ENCODE assay signal across 9 mouse cellular contexts in genomic region chr14:31656857-31657645, GRCm38 (mm10). TPM values are rescaled to one million over a fixed set of nuclear protein-coding genes. Genes with fewer than 3 reads are reported as not detected.
DNase-seq lines count a peak whose midpoint lies in the region; ATAC-seq and TF ChIP-seq lines count a peak whose summit lies in the region.
"Had no signal": no experiment of that assay in that cellular context is flagged by ENCODE, and none has a peak within 500 bp of the region (broad histone marks: within the 10 kb centered on the region; RNA-seq: fewer than 3 reads in every experiment).

No protein-coding gene starts in this region.

- DNase-seq in urinary bladder, postnatal 14 days (ENCODE audit: low spot score), result peak; percentile 70
- no peak for DNase-seq in urinary bladder, adult 18-20 months (ENCODE audit: low spot score in 2 of 2)
- DNase-seq in limb, embryonic 11.5 days (ENCODE audit: low spot score), result peak; percentile 89
- DNase-seq in thymus, postnatal 14 days, result peak; percentile 81

- no peak overlapping the region for H3ac ChIP-seq in myocyte (ENCODE audit: control insufficient read depth, insufficient read length)

- TF ChIP-seq POLR2A in bone marrow, adult 2 months (IDR thresholded peaks at IDR 0.05; ENCODE audit: borderline replicate concordance, control insufficient read depth, low read depth, low read length), result no peak
- TF ChIP-seq POLR2A in embryonic fibroblast, embryonic 13.5 days (IDR thresholded peaks at IDR 0.05; ENCODE audit: low read depth, low read length), result no peak
- TF ChIP-seq POLR2A in myocyte (IDR thresholded peaks at IDR 0.05; ENCODE audit: insufficient read length, low read depth), result no peak

- H3K36me3 ChIP-seq in limb, embryonic 11.5 days (ENCODE audit: control insufficient read depth, insufficient read depth, low read length), result no peaks in the 10 kb centered on the region
- H3K36me3 ChIP-seq in myocyte (ENCODE audit: control insufficient read depth, insufficient read depth), result no peaks in the 10 kb centered on the region

- ATAC-seq in hematopoietic stem cell, adult 5-6 weeks (replicated peaks in 1 of 2; ENCODE audit: insufficient read depth in 1 of 2, low FRiP score in 2 of 2, low TSS enrichment in 1 of 2, low read depth in 1 of 2, poor library complexity in 2 of 2, severe bottlenecking in 2 of 2), result peak; percentile 61 to 67
- no peak for ATAC-seq in limb, embryonic 11.5 days (ENCODE audit: insufficient number of reproducible peaks, low FRiP score, low TSS enrichment, low read depth)

- H3K79me2 ChIP-seq in myocyte (ENCODE audit: control insufficient read depth, insufficient read depth), result no peaks in the 10 kb centered on the region

- peak; percentile 72 for TF ChIP-seq CTCF in bone marrow, adult 2 months (IDR thresholded peaks at IDR 0.05; ENCODE audit: control insufficient read depth, insufficient read depth, low read length)
- no peak; the same call in 1 of the 2 replicates for TF ChIP-seq CTCF in embryonic fibroblast, embryonic 13.5 days (IDR thresholded peaks at IDR 0.05; ENCODE audit: borderline replicate concordance, insufficient read depth, low read length)

- no peak overlapping the region for H3K4me2 ChIP-seq in limb, embryonic 11.5 days (ENCODE audit: low read depth, severe bottlenecking)
- H3K4me2 ChIP-seq in myocyte (ENCODE audit: low read depth), result peak overlapping the region; percentile 27

- no peaks in the 10 kb centered on the region for H3K27me3 ChIP-seq in limb, embryonic 11.5 days (ENCODE audit: control insufficient read depth, insufficient read depth, low read length)
- H3K27me3 ChIP-seq in myocyte (ENCODE audit: control insufficient read depth, insufficient read depth, insufficient read length), result no peaks in the 10 kb centered on the region

- H3K4me1 ChIP-seq in bone marrow, adult 2 months (ENCODE audit: control insufficient read depth, insufficient read depth, low read length), result no peaks in the 10 kb centered on the region; the same call in 1 of the 2 replicates
- H3K4me1 ChIP-seq in embryonic fibroblast, embryonic 13.5 days (ENCODE audit: control insufficient read depth, insufficient read depth, low read length), result peaks cover 14% of the 10 kb centered on the region
- H3K4me1 ChIP-seq in limb, embryonic 11.5 days (ENCODE audit: control insufficient read depth, insufficient read depth, low read length), result peaks cover 11% of the 10 kb centered on the region; the same call in 1 of the 2 replicates

- H3K9me3 ChIP-seq in limb, embryonic 11.5 days (ENCODE audit: control insufficient read depth, low read length), result no peaks in the 10 kb centered on the region

- H3K4me3 ChIP-seq in bone marrow, adult 2 months (replicated peaks; ENCODE audit: control insufficient read depth, low read depth, low read length), result no peak overlapping the region
- no peak overlapping the region for H3K4me3 ChIP-seq in embryonic fibroblast, embryonic 13.5 days (ENCODE audit: insufficient read depth, low read length)
- H3K4me3 ChIP-seq in limb, embryonic 11.5 days (ENCODE audit: low read depth, low read length), result no peak overlapping the region
- no peak overlapping the region for H3K4me3 ChIP-seq in myocyte

- no peak overlapping the region; the same call in 1 of the 2 replicates for H3K27ac ChIP-seq in bone marrow, adult 2 months (ENCODE audit: control insufficient read depth, insufficient read depth, low read depth, low read length, poor library complexity)
- H3K27ac ChIP-seq in embryonic fibroblast, embryonic 13.5 days (ENCODE audit: insufficient read depth, low read length), result peak overlapping the region; percentile 19; the same call in 1 of the 2 replicates
- H3K27ac ChIP-seq in limb, embryonic 11.5 days (replicated peaks; ENCODE audit: low read depth, low read length), result no peak overlapping the region

- no peak overlapping the region for H3K9ac ChIP-seq in limb, embryonic 11.5 days (ENCODE audit: low read length)

- 10% methylated on average over 5 of the region's 5 CpGs for WGBS in bone marrow, adult 2 months
- 45% methylated on average over 5 of the region's 5 CpGs for WGBS in limb, embryonic 11.5 days

TF ChIP-seq in myocyte, 11 proteins besides CTCF, POLR2A, EP300 and RAD21:
- TF ChIP-seq CEBPB (IDR thresholded peaks at IDR 0.05; ENCODE audit: insufficient read depth, poor library complexity, severe bottlenecking), result no peak
- no peak for TF ChIP-seq SRF (IDR thresholded peaks at IDR 0.05; ENCODE audit: control insufficient read depth, insufficient read length, low read depth)
- no peak for TF ChIP-seq TCF3 (IDR thresholded peaks at IDR 0.05; ENCODE audit: insufficient read length, low read depth)
- no peak for TF ChIP-seq MAX (IDR thresholded peaks at IDR 0.05; ENCODE audit: low read depth)
- TF ChIP-seq MYOG (IDR thresholded peaks at IDR 0.05; ENCODE audit: control insufficient read depth in 1 of 3, insufficient read depth in 1 of 3, insufficient read length in 2 of 3, low read depth in 2 of 3), result no peak
TF ChIP-seq in myocyte: peak in this region for 0.

RNA-seq across cellular contexts. Expression of gene Hacl1, which starts 16.0 kb away (rescaled TPM):
- 11.8 and 19.6 TPM in 2 replicates for polyA plus RNA-seq in bone marrow, adult 2 months (2011; ENCODE audit: insufficient read depth, insufficient read length, low replicate concordance, missing spikeins)
- polyA plus RNA-seq in embryonic fibroblast, embryonic 13.5 days (2011; ENCODE audit: insufficient read length, low read depth, missing spikeins), result 11.0 and 11.5 TPM in 2 replicates
- 26.0 and 51.5 TPM in 2 replicates for total RNA-seq in hematopoietic stem cell, adult 5-6 weeks (2017)
- 6.5 and 10.9 TPM in 2 replicates for polyA plus RNA-seq in limb, embryonic 11.5 days (2014; fragmentation: Nextera tagmentation; extraction: Ambion mirVana)
- polyA plus RNA-seq in myocyte (2012; fragmentation: generic; extraction: Trizol), result 6.0 TPM

RNA-seq across cellular contexts. Expression of gene Btd, which starts 16.2 kb away (rescaled TPM):
- polyA plus RNA-seq in bone marrow, adult 2 months (2011; ENCODE audit: insufficient read depth, insufficient read length, low replicate concordance, missing spikeins), result 2.1 and 2.5 TPM in 2 replicates
- 13.6 and 15.8 TPM in 2 replicates for polyA plus RNA-seq in embryonic fibroblast, embryonic 13.5 days (2011; ENCODE audit: insufficient read length, low read depth, missing spikeins)
- total RNA-seq in hematopoietic stem cell, adult 5-6 weeks (2017), result 12.3 and 23.3 TPM in 2 replicates
- 18.1 and 18.9 TPM in 2 replicates for polyA plus RNA-seq in limb, embryonic 11.5 days (2014; fragmentation: Nextera tagmentation; extraction: Ambion mirVana)
- 14.7 TPM for polyA plus RNA-seq in myocyte (2012; fragmentation: generic; extraction: Trizol)

RNA-seq across cellular contexts. Expression of gene Gm49387, which starts 16.4 kb away (rescaled TPM):
- polyA plus RNA-seq in bone marrow, adult 2 months (2011; ENCODE audit: insufficient read depth, insufficient read length, low replicate concordance, missing spikeins), result not detected in 2 replicates
- not detected in 2 replicates for polyA plus RNA-seq in embryonic fibroblast, embryonic 13.5 days (2011; ENCODE audit: insufficient read length, low read depth, missing spikeins)
- total RNA-seq in hematopoietic stem cell, adult 5-6 weeks (2017), result not detected in 2 replicates
- 1.0 and 1.6 TPM in 2 replicates for polyA plus RNA-seq in limb, embryonic 11.5 days (2014; fragmentation: Nextera tagmentation; extraction: Ambion mirVana)
- not detected for polyA plus RNA-seq in myocyte (2012; fragmentation: generic; extraction: Trizol)
- total RNA-seq: gastrocnemius, postnatal 4 days had no signal

Comparison
In these comparisons a context has a peak if more than half of its experiments do, and no peak if none do; other contexts are left out.
1. DNase-seq: peak in urinary bladder, postnatal 14 days (single experiment), limb, embryonic 11.5 days (single experiment) and thymus, postnatal 14 days (single experiment); none in urinary bladder, adult 18-20 months (0 of 2).